Mouse (Mus musculus): ENCODE measurements at regions not wholly inside any gene's neighbourhood (a gene's known extent, or its start where the extent isn't known, plus 50 kb on each side); places are given as distances from the start of the nearest gene placed in this dataset.
A peak's percentile ranks its signal among the peaks of the same experiment; 100 is the strongest.

GRCm38 (mm10) chr3:75696117-75697077, 51.6 kb upstream of the Gm29133 start:
- DNase-seq, result peak; percentile 31 to 51
